Mouse (Mus musculus) kidney, adult 9 months (tissue): ENCODE results near the gene Shbg.
A peak's percentile ranks its signal among the peaks of the same experiment; 100 is the strongest.

Experiments used
- DNase-seq: peaks from one replicate; pipeline ENCODE4 v3.0.0; 2022

Shbg gene

GRCm38 (mm10) chr11:69617805-69618204 lies at the start of gene Shbg:
Shbg (minus strand) TSS chr11:69617905.
- DNase-seq: no peak

- DNase-seq: no peak
Observed at GRCm38 (mm10) chr11:69666665-69667005, 48.9 kb upstream of the Shbg start.

GRCm38 (mm10) chr11:69665961-69666664 lies 48.4 kb upstream of the Shbg start, which contains the start of gene Cd68:
Cd68 (minus strand) TSS chr11:69666153.
- DNase-seq: no peak

GRCm38 (mm10) chr11:69665457-69665960 lies 47.8 kb upstream of the Shbg start:
- no peak for DNase-seq

- no peak for DNase-seq
Observed at GRCm38 (mm10) chr11:69664841-69665240, 47.1 kb upstream of the Shbg start.

GRCm38 (mm10) chr11:69663795-69664194 lies 46.1 kb upstream of the Shbg start:
- no peak for DNase-seq

GRCm38 (mm10) chr11:69662967-69663671 lies 45.4 kb upstream of the Shbg start:
- DNase-seq: no peak

- DNase-seq: peak; percentile 96
Observed at GRCm38 (mm10) chr11:69662213-69662966, 44.7 kb upstream of the Shbg start, which contains the start of gene Mpdu1. Mpdu1 (minus strand) TSS chr11:69662642.

- peak; percentile 60 for DNase-seq
Observed at GRCm38 (mm10) chr11:69661221-69661881, 43.6 kb upstream of the Shbg start.

- no peak for DNase-seq
Observed at GRCm38 (mm10) chr11:69657462-69657881, 39.8 kb upstream of the Shbg start.

GRCm38 (mm10) chr11:69656617-69657461 lies 39.1 kb upstream of the Shbg start:
- peak; percentile 53 for DNase-seq

GRCm38 (mm10) chr11:69656065-69656455 lies 38.4 kb upstream of the Shbg start:
- DNase-seq: no peak

- peak; percentile 68 for DNase-seq
Observed at GRCm38 (mm10) chr11:69655264-69656064, 37.8 kb upstream of the Shbg start, which contains the start of gene Sox15. Sox15 (plus strand) TSS chr11:69655314.

GRCm38 (mm10) chr11:69654760-69655159 lies 37.1 kb upstream of the Shbg start:
- no peak for DNase-seq

GRCm38 (mm10) chr11:69653399-69653798 lies 35.7 kb upstream of the Shbg start:
- DNase-seq: no peak

GRCm38 (mm10) chr11:69645860-69646259 lies 28.2 kb upstream of the Shbg start:
- DNase-seq: no peak

GRCm38 (mm10) chr11:69635471-69635870 lies 17.8 kb upstream of the Shbg start:
- no peak for DNase-seq

- no peak for DNase-seq
Observed at GRCm38 (mm10) chr11:69633128-69633866, 15.6 kb upstream of the Shbg start.

GRCm38 (mm10) chr11:69632284-69633089 lies 14.8 kb upstream of the Shbg start, which contains the start of gene Fxr2:
Fxr2 (plus strand) TSS chr11:69632990.
- DNase-seq: peak; percentile 100
